Mouse (Mus musculus) kidney, adult 11 months (tissue): ENCODE data around the gene Plekho2.

Experiments
- DNase-seq: peaks from one replicate; pipeline ENCODE4 v3.0.0; 2022

Plekho2 gene

GRCm38 (mm10) chr9:65525445-65526195 is 54.2 kb downstream of the Plekho2 start:
- no peak for DNase-seq

- DNase-seq, result peak; percentile 82
Measured at GRCm38 (mm10) chr9:65523611-65524364, 56.1 kb downstream of the Plekho2 start.

- DNase-seq, result no peak
Measured at GRCm38 (mm10) chr9:65520505-65520876, 59.3 kb downstream of the Plekho2 start.

- no peak for DNase-seq
Measured at GRCm38 (mm10) chr9:65519807-65520504, 59.9 kb downstream of the Plekho2 start, which contains the start of gene Ankdd1a. TSS of gene Ankdd1a (minus strand) at chr9:65520193.

- DNase-seq, result no peak
Measured at GRCm38 (mm10) chr9:65514851-65515261, 65.0 kb downstream of the Plekho2 start.

GRCm38 (mm10) chr9:65514431-65514830 is 65.4 kb downstream of the Plekho2 start:
- no peak for DNase-seq

GRCm38 (mm10) chr9:65512520-65512919 is 67.3 kb downstream of the Plekho2 start:
- DNase-seq, result no peak

- DNase-seq, result no peak
Measured at GRCm38 (mm10) chr9:65508449-65508848, 71.4 kb downstream of the Plekho2 start.

- DNase-seq, result no peak
Measured at GRCm38 (mm10) chr9:65502721-65503505, 76.9 kb downstream of the Plekho2 start.
